In genomic region chr8:126789076-126789475, GRCm38 (mm10) we compare ENCODE assay signal across 8 mouse cellular contexts.
DNase-seq lines count a peak whose midpoint lies in the region; ATAC-seq and TF ChIP-seq lines count a peak whose summit lies in the region.
"Had no signal": no experiment of that assay in that cellular context is flagged by ENCODE, and none has a peak within 500 bp of the region (broad histone marks: within the 10 kb centered on the region; RNA-seq: fewer than 3 reads in every experiment).

No protein-coding gene starts in this region.

- no peak overlapping the region for H3K4me3 ChIP-seq in hindbrain, embryonic 14.5 days (replicated peaks; ENCODE audit: low read length)
- no peak overlapping the region for H3K4me3 ChIP-seq in hindbrain, postnatal 0 days (ENCODE audit: low read length)
- H3K4me3 ChIP-seq in embryonic facial prominence, embryonic 10.5 days: no peak overlapping the region
- H3K4me3 ChIP-seq in limb, embryonic 15.5 days: no peak overlapping the region
- H3K4me3 ChIP-seq: liver, embryonic 12.5 days had no signal

- H3K27ac ChIP-seq in hindbrain, embryonic 14.5 days: 0 out of 2 replicates have a peak overlapping the region, but pooled peaks have one; percentile 26
- H3K27ac ChIP-seq in hindbrain, postnatal 0 days: no peak overlapping the region; the same call in 1 of the 2 replicates
- peak overlapping the region; percentile 49 for H3K27ac ChIP-seq in embryonic facial prominence, embryonic 10.5 days (replicated peaks)
- peak overlapping the region; percentile 79 for H3K27ac ChIP-seq in limb, embryonic 15.5 days
- H3K27ac ChIP-seq: liver, embryonic 12.5 days had no signal

- DNase-seq in hindbrain, embryonic 14.5 days (ENCODE audit: low spot score): no peak
- DNase-seq in hindbrain, postnatal 0 days (ENCODE audit: low spot score): no peak
- no peak for DNase-seq in embryonic facial prominence, embryonic 10.5 days (ENCODE audit: low spot score)
- peak; percentile 23 for DNase-seq in forelimb bud, embryonic 11.5 days (ENCODE audit: low read depth, low spot score)

- no peak overlapping the region for H3K4me2 ChIP-seq in hindbrain, embryonic 14.5 days (replicated peaks)
- no peak overlapping the region for H3K4me2 ChIP-seq in hindbrain, postnatal 0 days (ENCODE audit: low read depth, low read length)
- H3K4me2 ChIP-seq in limb, embryonic 15.5 days: no peak overlapping the region
- H3K4me2 ChIP-seq: liver, embryonic 12.5 days had no signal

- no peak overlapping the region for H3K9ac ChIP-seq in hindbrain, embryonic 14.5 days
- no peak overlapping the region for H3K9ac ChIP-seq in hindbrain, postnatal 0 days (replicated peaks; ENCODE audit: low read length)
- H3K9ac ChIP-seq in limb, embryonic 15.5 days: no peak overlapping the region
- H3K9ac ChIP-seq: liver, embryonic 12.5 days had no signal

- no peak for ATAC-seq in hindbrain, embryonic 14.5 days (ENCODE audit: low FRiP score)
- no peak for ATAC-seq in hindbrain, postnatal 0 days
- ATAC-seq in limb, embryonic 15.5 days (ENCODE audit: insufficient number of reproducible peaks, low FRiP score, low TSS enrichment, low read depth): no peak
- ATAC-seq in erythroblast, adult 5-6 weeks (replicated peaks; ENCODE audit: low FRiP score, poor library complexity, severe bottlenecking): no peak
- no peak for ATAC-seq in activated CD4-positive, CD25-positive, alpha-beta regulatory T cell, adult 4 months
- ATAC-seq: liver, embryonic 12.5 days had no signal

- no peaks in the 10 kb centered on the region; the same call in 1 of the 2 replicates for H3K4me1 ChIP-seq in hindbrain, embryonic 14.5 days (replicated peaks; ENCODE audit: control insufficient read depth, insufficient read depth, low read length)
- H3K4me1 ChIP-seq in hindbrain, postnatal 0 days (ENCODE audit: insufficient read depth, low read length): no peaks in the 10 kb centered on the region
- peaks cover 29% of the 10 kb centered on the region for H3K4me1 ChIP-seq in embryonic facial prominence, embryonic 10.5 days
- H3K4me1 ChIP-seq in limb, embryonic 15.5 days: peaks cover 19% of the 10 kb centered on the region

- no peaks in the 10 kb centered on the region for H3K27me3 ChIP-seq in hindbrain, embryonic 14.5 days (ENCODE audit: control insufficient read depth, insufficient read depth, low read length)
- H3K27me3 ChIP-seq in hindbrain, postnatal 0 days (ENCODE audit: insufficient read depth, low read length): no peaks in the 10 kb centered on the region
- H3K27me3 ChIP-seq in embryonic facial prominence, embryonic 10.5 days (replicated peaks; ENCODE audit: low read depth, poor library complexity, severe bottlenecking): no peaks in the 10 kb centered on the region
- no peaks in the 10 kb centered on the region for H3K27me3 ChIP-seq in limb, embryonic 15.5 days
- H3K27me3 ChIP-seq: liver, embryonic 12.5 days had no signal

- no peaks in the 10 kb centered on the region for H3K36me3 ChIP-seq in hindbrain, embryonic 14.5 days (replicated peaks; ENCODE audit: control insufficient read depth, insufficient read depth)
- H3K36me3 ChIP-seq in hindbrain, postnatal 0 days (ENCODE audit: insufficient read depth, low read length): no peaks in the 10 kb centered on the region
- no peaks in the 10 kb centered on the region for H3K36me3 ChIP-seq in embryonic facial prominence, embryonic 10.5 days (replicated peaks)
- H3K36me3 ChIP-seq in limb, embryonic 15.5 days: no peaks in the 10 kb centered on the region
- H3K36me3 ChIP-seq: liver, embryonic 12.5 days had no signal

- no peak for TF ChIP-seq CTCF in hindbrain, postnatal 0 days (IDR thresholded peaks at IDR 0.05; ENCODE audit: low read depth)

- no peaks in the 10 kb centered on the region for H3K9me3 ChIP-seq in hindbrain, embryonic 14.5 days (ENCODE audit: control insufficient read depth, low read length)
- H3K9me3 ChIP-seq in hindbrain, postnatal 0 days (ENCODE audit: low read length): no peaks in the 10 kb centered on the region
- peaks cover 10% of the 10 kb centered on the region for H3K9me3 ChIP-seq in embryonic facial prominence, embryonic 10.5 days
- no peaks in the 10 kb centered on the region for H3K9me3 ChIP-seq in limb, embryonic 15.5 days

- 70% methylated on average over 4 of the region's 4 CpGs for WGBS in hindbrain, embryonic 14.5 days
- 73% methylated on average over 4 of the region's 4 CpGs for WGBS in hindbrain, postnatal 0 days
- WGBS in embryonic facial prominence, embryonic 10.5 days: 67% methylated on average over 4 of the region's 4 CpGs
- WGBS in limb, embryonic 15.5 days: 9% methylated on average over 4 of the region's 4 CpGs
